Mouse (Mus musculus) heart, postnatal 0 days (tissue): ENCODE measurements at regions not wholly inside any gene's neighbourhood (a gene's known extent, or its start where the extent isn't known, plus 50 kb on each side); places are given as distances from the start of the nearest gene placed in this dataset.

ENCODE experiments used
- CTCF ChIP-seq: IDR thresholded peaks from 2 replicates; pipeline ENCODE4 v1.5.1; 2016; ENCODE audit warnings: antibody characterized with exemption, control low read depth, low read depth
- EP300 ChIP-seq: IDR thresholded peaks from 2 replicates; pipeline ENCODE4 v1.6.1; 2016; ENCODE audit warnings: antibody characterized with exemption, low read depth

- TF ChIP-seq CTCF: no peak
- no peak for TF ChIP-seq EP300
Measured at GRCm38 (mm10) chr2:159622141-159622669, 711.8 kb downstream of the Gm826 start.
